Mouse (Mus musculus) ES-Bruce4 (cell line): Measurements from ENCODE around the gene Crbn.

Experiments used
- EP300 ChIP-seq: IDR thresholded peaks from 2 replicates; pipeline ENCODE4 v1.6.1; 2011; ENCODE audit warnings: low read depth, low read length; ENCODE audit not compliant: insufficient read depth
- POLR2A ChIP-seq: IDR thresholded peaks from one replicate; pipeline ENCODE4 v1.8.1; 2011; ENCODE audit warnings: low read length; ENCODE audit not compliant: insufficient read depth

GRCm38 (mm10) chr6:106822329-106822728 is 22.5 kb upstream of the Crbn start:
- TF ChIP-seq EP300 (no peak), POLR2A (no peak)
